Mouse (Mus musculus) kidney, postnatal 0 days (tissue): ENCODE measurements around the gene Tbc1d21. TPM values are rescaled to one million over a fixed set of nuclear protein-coding genes. Genes with fewer than 3 reads are reported as not detected.

Experiments
- ATAC-seq: fragments of 200-750 bp; cut with Nextera tagmentation; replicated peaks from 2 replicates; pipeline ENCODE4 v1.8.0; 2017; ENCODE audit warnings: low read depth, moderate number of reproducible peaks, moderate TSS enrichment, moderate library complexity; ENCODE audit not compliant: low FRiP score
- DNase-seq: peaks from one replicate; pipeline ENCODE4 v3.0.0-alpha.2; 2016; ENCODE audit warnings: low spot score
- H3K27ac ChIP-seq: fragments of 300-500 bp; sonication (generic); 2 replicates; pipeline ENCODE4 v1.5.1; 2014; ENCODE audit warnings: mild to moderate bottlenecking
- H3K27me3 ChIP-seq: fragments of 300-500 bp; sonication (generic); 2 replicates; pipeline ENCODE4 v1.6.1; 2014; ENCODE audit warnings: low read length, mixed read lengths; ENCODE audit not compliant: insufficient read depth
- H3K36me3 ChIP-seq: fragments of 300-500 bp; sonication (generic); 2 replicates; pipeline ENCODE4 v1.6.1; 2014; ENCODE audit warnings: low read length, mixed read lengths; ENCODE audit not compliant: insufficient read depth
- H3K4me1 ChIP-seq: fragments of 300-500 bp; sonication (generic); replicated peaks from 2 replicates; pipeline ENCODE4 v1.6.1; 2014; ENCODE audit warnings: antibody characterized with exemption, low read length, mixed read lengths; ENCODE audit not compliant: insufficient read depth
- H3K4me2 ChIP-seq: fragments of 300-500 bp; sonication (generic); 2 replicates; pipeline ENCODE4 v1.6.1; 2014; ENCODE audit warnings: mild to moderate bottlenecking, low read length, moderate library complexity, mixed read lengths
- H3K4me3 ChIP-seq: fragments of 300-500 bp; sonication (generic); replicated peaks from 2 replicates; pipeline ENCODE4 v1.5.1; 2014; ENCODE audit warnings: low read depth, low read length
- H3K9ac ChIP-seq: fragments of 300-500 bp; sonication (generic); 2 replicates; pipeline ENCODE4 v1.6.1; 2014; ENCODE audit warnings: low read depth, low read length
- H3K9me3 ChIP-seq: fragments of 300-500 bp; sonication (generic); replicated peaks from 2 replicates; pipeline ENCODE4 v1.6.1; 2016; ENCODE audit warnings: low read length, inconsistent platforms, mixed read lengths
- CTCF ChIP-seq: IDR thresholded peaks from 2 replicates; pipeline ENCODE4 v1.5.1; 2016; ENCODE audit warnings: antibody characterized with exemption, low read depth, mild to moderate bottlenecking, moderate library complexity
- WGBS: fragments of 180-500 bp; shearing (Covaris S2); extraction: QIAGEN DNeasy Blood & Tissue Kit; methylation state at CpG from one replicate; pipeline ENCODE4 v1.1.7; 2014; 5-methylcytosine and 5-hydroxymethylcytosine counted together
- polyA plus RNA-seq: library from polyadenylated mRNA; unstranded; fragments of >200 nt; fragmentation: Nextera tagmentation; extraction: Ambion mirVana; gene quantifications from 2 replicates; pipeline ENCODE4 v1.2.1, GENCODE M21; 2015

Gene Tbc1d21
- not detected in 2 replicates for polyA plus RNA-seq

DNA sequence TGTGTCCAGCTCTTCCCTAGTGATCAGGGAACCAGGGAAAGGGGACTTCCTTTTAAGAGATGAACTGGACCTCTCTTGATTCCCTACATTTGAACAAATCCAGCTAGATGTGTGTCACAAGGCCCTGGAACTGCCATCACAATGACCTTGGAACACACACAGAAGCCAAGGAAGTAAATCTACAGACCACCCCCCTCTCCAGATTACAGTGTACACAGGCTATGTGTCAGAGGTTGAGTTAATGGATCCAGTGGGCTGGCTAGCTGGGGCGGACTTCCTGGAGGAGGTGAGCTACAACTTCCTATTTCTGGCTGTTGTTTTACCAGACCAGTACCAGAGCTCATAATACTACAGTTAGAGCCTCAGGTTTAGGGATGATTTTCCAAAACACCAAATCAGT, at the start of gene Tbc1d21:
Gene Tbc1d21 (minus strand): TSS at position 101 of the 400 bp plus-strand sequence.
- H3K36me3 ChIP-seq = no peaks in the 10 kb centered on the region
- H3K4me2 ChIP-seq = no peak within 1 kb of the TSS
- DNase-seq (no peak), ATAC-seq (no peak)
- no peaks in the 10 kb centered on the region for H3K27me3 ChIP-seq
- H3K4me3 ChIP-seq = no peak within 1 kb of the TSS
- H3K9me3 ChIP-seq = no peaks in the 10 kb centered on the region
- H3K27ac ChIP-seq = no peak within 1 kb of the TSS
- 89% methylated on average over 1 of the region's 1 CpGs for WGBS
- H3K4me1 ChIP-seq = no peaks in the 10 kb centered on the region
- no peak within 1 kb of the TSS for H3K9ac ChIP-seq
- no peak for TF ChIP-seq CTCF

DNA sequence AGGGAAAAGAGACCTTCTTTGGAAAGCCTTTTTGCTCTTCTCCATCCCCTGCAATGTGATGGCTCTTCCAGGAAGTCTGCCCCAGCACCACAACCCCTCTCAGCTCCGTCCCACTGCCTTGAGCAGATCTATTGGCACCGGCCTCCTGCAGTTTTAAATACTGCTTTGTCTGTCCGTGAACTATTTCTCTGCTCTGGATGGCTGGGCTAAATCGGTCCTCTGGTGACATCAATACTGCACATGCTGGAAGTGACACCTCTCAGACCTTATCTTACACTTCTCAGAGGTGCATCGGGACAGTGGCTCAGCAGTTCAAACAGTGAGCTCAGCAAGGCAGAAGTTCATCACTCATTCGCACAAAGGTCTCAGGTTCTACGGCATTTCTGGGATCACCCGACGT, 41.3 kb upstream of the Tbc1d21 start:
- 69% methylated on average over 9 of the region's 9 CpGs for WGBS
- ATAC-seq (no peak), DNase-seq (no peak)
- Histone ChIP-seq H3K4me3 (no peak overlapping the region), H3K9ac (no peak overlapping the region), H3K27me3 (no peaks in the 10 kb centered on the region), H3K36me3 (no peaks in the 10 kb centered on the region), H3K27ac (no peak overlapping the region), H3K4me2 (no peak overlapping the region), H3K9me3 (no peaks in the 10 kb centered on the region), H3K4me1 (no peaks in the 10 kb centered on the region)
- TF ChIP-seq CTCF = no peak

DNA sequence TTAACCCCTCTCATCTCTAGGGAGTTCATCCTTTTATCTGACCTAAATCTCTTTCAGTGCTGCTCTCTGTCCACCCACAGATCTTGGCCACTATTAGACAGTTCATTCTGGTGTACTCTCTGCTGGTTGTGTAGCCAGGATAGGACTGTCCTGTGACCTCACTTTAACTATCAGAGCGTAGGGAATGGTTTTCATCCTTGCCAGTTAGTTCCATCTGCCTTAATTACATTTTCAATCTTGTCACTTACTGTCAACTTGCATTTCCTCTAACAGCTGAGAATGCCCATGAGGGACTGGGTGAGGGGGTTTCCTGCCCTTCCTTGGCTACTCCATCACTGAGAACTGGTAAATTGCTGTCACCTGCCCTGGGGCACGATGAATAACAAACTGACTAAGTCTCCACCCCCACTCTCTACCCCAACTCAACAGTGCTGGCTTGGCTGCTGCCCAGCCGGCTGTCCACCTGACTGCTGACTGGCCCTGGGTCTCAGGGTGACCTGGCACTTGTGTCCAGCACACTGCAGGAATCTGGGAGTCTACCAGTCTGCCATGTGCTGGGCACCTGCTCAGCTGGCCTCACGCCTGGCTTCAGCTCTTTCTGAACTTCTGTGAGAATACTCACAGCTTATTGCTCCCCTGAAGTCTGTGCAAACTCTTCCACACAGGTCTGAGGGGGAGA, 39.9 kb upstream of the Tbc1d21 start:
- H3K9me3 ChIP-seq = no peaks in the 10 kb centered on the region
- DNase-seq (no peak), ATAC-seq (no peak)
- H3K36me3 ChIP-seq = no peaks in the 10 kb centered on the region
- TF ChIP-seq CTCF = no peak
- H3K27me3 ChIP-seq = no peaks in the 10 kb centered on the region
- H3K27ac ChIP-seq = no peak overlapping the region
- H3K4me3 ChIP-seq = no peak overlapping the region
- H3K4me1 ChIP-seq = no peaks in the 10 kb centered on the region
- H3K4me2 ChIP-seq = no peak overlapping the region
- WGBS = 57% methylated on average over 4 of the region's 4 CpGs
- H3K9ac ChIP-seq = no peak overlapping the region

DNA sequence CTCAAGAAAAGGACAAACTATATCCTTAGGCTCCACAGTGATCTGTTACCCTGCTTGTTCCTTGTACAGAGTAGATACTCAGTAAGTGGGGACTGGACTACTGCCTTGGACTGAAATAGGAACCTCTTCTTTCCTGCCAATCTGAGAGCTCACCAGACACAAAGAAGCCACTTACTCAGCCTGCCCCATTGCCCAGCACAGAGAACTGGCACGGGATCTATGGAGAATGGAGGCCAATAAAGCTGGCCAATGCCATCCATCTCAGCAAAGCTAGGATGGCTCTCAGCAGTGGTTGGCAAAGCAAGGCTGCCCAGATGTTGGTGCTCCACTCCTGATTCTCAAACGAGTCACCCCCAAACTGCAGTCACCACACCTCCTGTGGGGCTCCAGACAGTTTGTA, 39.0 kb upstream of the Tbc1d21 start:
- WGBS = 83% methylated on average over 2 of the region's 2 CpGs
- no peak for TF ChIP-seq CTCF
- no peak overlapping the region for H3K4me2 ChIP-seq

DNA sequence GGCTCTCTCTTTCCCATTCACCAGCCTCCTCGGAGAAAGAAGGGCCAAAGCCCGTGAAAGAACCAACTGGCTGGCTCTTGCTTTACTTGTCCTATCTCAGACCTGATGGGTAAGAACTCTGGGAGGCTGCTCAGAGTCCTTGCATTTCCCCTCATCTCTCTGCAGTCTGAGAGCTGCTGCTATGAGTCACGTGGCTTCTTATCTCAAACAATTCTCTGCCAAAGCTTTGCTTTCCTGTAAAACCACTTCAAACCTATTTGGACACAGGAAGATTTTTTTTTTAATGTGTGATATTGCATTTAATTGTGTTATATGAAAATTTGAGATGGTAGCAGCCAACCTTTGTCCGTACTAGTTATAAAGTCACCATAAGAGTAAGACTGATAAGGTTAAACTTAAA, 34.2 kb upstream of the Tbc1d21 start:
- Histone ChIP-seq H3K4me2 (no peak overlapping the region), H3K36me3 (no peaks in the 10 kb centered on the region), H3K4me1 (no peaks in the 10 kb centered on the region), H3K9ac (no peak overlapping the region), H3K4me3 (no peak overlapping the region), H3K27ac (no peak overlapping the region), H3K9me3 (no peaks in the 10 kb centered on the region), H3K27me3 (no peaks in the 10 kb centered on the region)
- ATAC-seq = no peak
- no peak for TF ChIP-seq CTCF
- DNase-seq = no peak
- 46% methylated on average over 4 of the region's 4 CpGs for WGBS

More for the DNA sequence above, 39.0 kb upstream of the Tbc1d21 start:
- Histone ChIP-seq H3K9ac (no peak overlapping the region), H3K36me3 (no peaks in the 10 kb centered on the region), H3K4me3 (no peak overlapping the region), H3K9me3 (no peaks in the 10 kb centered on the region), H3K27ac (no peak overlapping the region), H3K4me1 (no peaks in the 10 kb centered on the region), H3K27me3 (no peaks in the 10 kb centered on the region)
- DNase-seq (no peak), ATAC-seq (no peak)

DNA sequence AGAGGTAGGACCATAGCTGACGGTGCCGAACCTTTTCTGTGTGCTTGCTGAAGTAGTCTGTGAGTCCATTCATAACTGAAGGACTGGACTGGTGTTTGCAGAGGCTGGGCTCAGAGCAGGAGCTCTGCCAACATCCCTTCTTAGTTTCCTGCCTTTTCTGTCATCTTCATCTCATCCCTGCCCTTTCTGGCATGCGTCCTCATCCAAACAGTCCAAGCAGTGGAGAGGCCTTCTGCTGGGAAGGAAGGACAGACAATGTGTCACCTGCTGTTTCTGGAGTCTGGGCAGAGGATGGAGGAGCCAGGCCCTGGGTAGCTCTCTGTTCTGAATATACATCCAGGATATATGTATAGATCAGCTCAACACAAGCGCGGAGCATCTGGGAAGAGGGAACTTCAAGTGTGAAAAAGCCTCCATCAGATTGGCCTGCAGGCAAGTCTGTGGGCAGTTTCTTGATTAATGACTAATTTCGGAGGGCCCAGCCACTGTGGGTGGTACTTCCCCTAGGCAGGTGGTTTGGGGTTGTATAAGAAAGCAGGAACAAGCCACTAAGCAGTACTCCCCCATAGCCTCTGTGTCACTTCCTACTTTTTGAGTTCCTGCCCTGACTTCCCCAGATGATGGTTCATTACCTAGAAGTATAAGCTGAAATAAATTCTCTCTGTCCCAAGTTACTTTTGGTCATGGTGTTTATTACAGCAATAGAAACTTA, 31.3 kb upstream of the Tbc1d21 start:
- Histone ChIP-seq H3K9me3 (no peaks in the 10 kb centered on the region), H3K4me3 (no peak overlapping the region), H3K27me3 (peaks cover 4% of the 10 kb centered on the region; the same call in 1 of the 2 replicates), H3K27ac (no peak overlapping the region), H3K4me2 (no peak overlapping the region), H3K9ac (no peak overlapping the region), H3K36me3 (no peaks in the 10 kb centered on the region), H3K4me1 (no peaks in the 10 kb centered on the region)
- DNase-seq (no peak), ATAC-seq (no peak)
- no peak for TF ChIP-seq CTCF
- 79% methylated on average over 6 of the region's 6 CpGs for WGBS
